20 mouse cellular contexts compared by ENCODE assay signal in the genomic region with DNA sequence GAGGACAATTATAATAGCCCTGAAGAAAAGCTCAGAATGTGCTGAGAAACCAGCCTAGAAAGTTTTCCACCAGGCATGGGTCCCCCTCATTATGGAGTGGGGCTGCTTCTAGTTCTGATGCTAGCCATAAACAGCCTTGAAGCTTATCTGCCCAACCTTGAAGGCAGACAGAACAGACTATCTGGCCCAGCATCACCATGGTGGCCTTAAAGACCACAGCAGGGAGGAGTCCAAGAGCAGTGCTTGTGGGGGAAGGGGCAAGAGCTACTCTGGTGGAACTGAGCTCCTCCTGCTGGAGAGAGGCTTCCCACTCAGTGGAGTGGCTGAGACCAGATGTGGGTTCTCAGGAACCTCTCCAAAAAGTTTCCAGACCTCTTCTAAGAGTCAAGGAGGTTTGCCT.
A peak's percentile ranks its signal among the peaks of the same experiment; 100 is the strongest.
DNase-seq lines count a peak whose midpoint lies in the region; TF ChIP-seq lines count a peak whose summit lies in the region.
"Had no signal": no experiment of that assay in that cellular context is flagged by ENCODE, and none has a peak within 500 bp of the region (broad histone marks: within the 10 kb centered on the region; RNA-seq: fewer than 3 reads in every experiment).

No protein-coding gene starts in this region.

- H3K4me3 ChIP-seq in layer of hippocampus, adult 2 months = no peak overlapping the region
- H3K4me3 ChIP-seq: embryonic facial prominence, embryonic 12.5 days; erythroblast, embryonic 14.5 days; hindbrain, embryonic 15.5 days; limb, embryonic 13.5 days; liver, embryonic 12.5 days; stomach, embryonic 15.5 days had no signal

- TF ChIP-seq CTCF in layer of hippocampus, adult 2 months (conservative IDR thresholded peaks at IDR 0.05) = peak; percentile 24; the same call in 1 of the 2 replicates

- no peak overlapping the region for H3K27ac ChIP-seq in layer of hippocampus, adult 2 months
- H3K27ac ChIP-seq: embryonic facial prominence, embryonic 12.5 days; hindbrain, embryonic 15.5 days; limb, embryonic 13.5 days; liver, embryonic 12.5 days; stomach, embryonic 15.5 days had no signal

- peak; percentile 19 for DNase-seq in adrenal gland, adult 8-10 months
- no peak for DNase-seq in adrenal gland, postnatal 4 days (ENCODE audit: low spot score in 2 of 2)
- no peak for DNase-seq in layer of hippocampus, adult 2 months (ENCODE audit: low spot score in 2 of 2)
- DNase-seq in layer of hippocampus, postnatal 14 days (ENCODE audit: low spot score in 2 of 2) = no peak
- peak; percentile 70 for DNase-seq in ovary, adult 18-20 months (ENCODE audit: low spot score)
- no peak for DNase-seq in ovary, postnatal 10 days (ENCODE audit: low spot score)
- no peak for DNase-seq in frontal cortex, postnatal 25 days (ENCODE audit: low spot score in 2 of 2)
- DNase-seq: gastrocnemius, postnatal 14 days; heart, adult 11 months; kidney, adult 9 months; kidney, postnatal 25 days; lung, adult 18-20 months; right cerebral cortex, adult 18-20 months; thymus, adult 2 months had no signal

Comparison
In these comparisons a context has a peak if more than half of its experiments do, and no peak if none do; other contexts are left out.
1. DNase-seq: peak in adrenal gland, adult 8-10 months (single experiment) and ovary, adult 18-20 months (single experiment); none in adrenal gland, postnatal 4 days (0 of 2), layer of hippocampus, adult 2 months (0 of 2), layer of hippocampus, postnatal 14 days (0 of 2), ovary, postnatal 10 days (single experiment) and frontal cortex, postnatal 25 days (0 of 2).